Mouse (Mus musculus): ENCODE measurements around the gene Srrm1.
"Not testable (repeated sequence)": the region's sequence is repeated elsewhere in the genome, so short reads cannot be mapped to it uniquely, and the experiment has no call there.

Srrm1 gene

GRCm38 (mm10) chr4:135298680-135299079 is 54.4 kb downstream of the Srrm1 start:
- no peak for DNase-seq

DNA sequence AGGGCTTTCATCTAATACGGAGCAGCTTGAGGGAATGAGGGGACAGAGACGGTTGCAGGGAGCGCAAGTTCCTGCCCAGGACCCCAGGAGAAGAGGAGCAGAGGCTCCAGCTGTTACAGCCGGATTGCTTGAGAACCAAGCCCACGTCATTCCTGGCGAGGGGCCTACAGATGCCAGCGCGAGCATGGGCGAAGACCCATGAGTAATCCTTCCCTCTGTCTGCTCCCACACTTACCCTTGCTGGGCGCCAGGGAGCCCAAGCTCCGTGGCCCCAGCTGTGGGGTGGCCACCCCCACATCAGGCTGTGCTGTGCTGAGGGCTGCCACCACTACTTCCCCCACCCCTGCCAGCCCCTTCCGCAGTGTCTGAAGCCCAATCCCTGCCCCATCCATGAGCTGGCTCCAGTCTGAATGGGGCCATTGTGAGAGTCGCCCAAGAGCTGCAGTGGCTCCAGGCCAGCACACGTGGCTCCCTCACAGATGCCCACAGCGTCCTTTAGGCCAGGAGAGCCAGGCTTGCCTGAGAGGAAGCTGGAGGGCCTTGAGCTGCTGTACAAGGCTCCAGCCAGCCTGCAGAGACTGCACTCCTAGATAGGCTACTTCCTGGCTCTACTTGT is 55.1 kb downstream of the Srrm1 start:
- peak; percentile 95 for DNase-seq

DNA sequence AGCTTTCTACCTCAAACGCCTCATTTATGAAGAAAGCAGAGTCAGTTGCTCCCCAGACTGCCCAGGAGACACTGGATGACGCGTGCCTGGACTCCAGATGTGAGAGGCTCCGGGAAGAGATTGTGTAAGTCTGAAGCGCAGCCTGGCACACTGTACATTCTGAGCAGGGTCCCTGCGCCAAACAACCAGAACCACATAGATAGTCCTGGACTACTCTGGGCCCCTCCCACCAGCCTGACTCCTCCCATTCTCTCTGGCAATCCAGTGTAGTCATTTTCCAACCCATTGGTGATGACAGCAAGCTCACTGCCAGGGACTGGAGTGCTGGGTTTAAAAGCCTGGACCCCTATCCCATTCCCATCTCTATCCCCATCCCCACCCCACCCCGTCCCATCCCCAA is 56.0 kb downstream of the Srrm1 start:
- peak; percentile 96 for DNase-seq

- peak; percentile 89 for DNase-seq
Observed at GRCm38 (mm10) chr4:135296565-135296964, 56.6 kb downstream of the Srrm1 start.

DNA sequence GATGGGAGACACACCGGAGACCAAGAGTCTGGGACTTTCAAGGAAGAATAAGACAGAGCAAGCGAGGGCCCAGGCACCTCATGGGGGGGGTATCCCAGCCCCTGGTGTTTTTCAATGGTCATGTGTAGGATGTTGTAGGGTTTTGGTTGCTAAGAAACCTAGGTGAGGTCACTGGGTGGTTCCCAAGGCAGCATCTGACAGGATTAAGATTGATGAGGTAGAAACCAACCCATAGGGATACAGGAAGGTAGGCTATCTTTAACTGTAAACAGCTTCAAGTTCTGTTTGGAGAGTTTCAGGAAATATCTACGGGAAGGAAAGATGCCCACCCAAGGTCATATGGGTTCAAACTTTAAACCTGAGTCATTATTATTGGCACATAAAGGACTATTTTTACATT is 59.3 kb downstream of the Srrm1 start:
- peak; percentile 89 for DNase-seq

- peak; percentile 98 for DNase-seq
Observed at GRCm38 (mm10) chr4:135292477-135293089, 60.5 kb downstream of the Srrm1 start.

DNA sequence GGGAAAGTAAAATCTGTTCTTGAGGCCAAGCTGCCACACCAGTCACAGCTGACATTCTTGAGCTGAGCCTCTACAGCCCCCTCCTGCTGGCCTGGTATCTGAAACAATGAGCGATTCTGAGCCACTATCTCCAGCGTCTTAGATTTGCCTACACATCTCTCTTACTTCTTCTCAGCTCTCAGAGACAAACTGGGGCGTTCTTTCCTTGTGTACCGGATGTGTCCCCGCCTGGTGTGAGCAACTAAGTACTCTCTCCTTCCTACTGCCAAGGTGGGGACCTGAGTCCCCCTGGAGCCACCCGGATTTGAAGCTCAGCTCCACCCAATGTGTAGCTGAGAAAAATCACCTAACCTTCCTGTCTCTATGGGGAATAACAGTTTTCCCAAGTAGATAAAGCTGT is 61.3 kb downstream of the Srrm1 start:
- DNase-seq: peak; percentile 94

GRCm38 (mm10) chr4:135291199-135291598 is 61.9 kb downstream of the Srrm1 start:
- no peak for DNase-seq

GRCm38 (mm10) chr4:135287975-135288374 is 65.1 kb downstream of the Srrm1 start:
- no peak for DNase-seq

DNA sequence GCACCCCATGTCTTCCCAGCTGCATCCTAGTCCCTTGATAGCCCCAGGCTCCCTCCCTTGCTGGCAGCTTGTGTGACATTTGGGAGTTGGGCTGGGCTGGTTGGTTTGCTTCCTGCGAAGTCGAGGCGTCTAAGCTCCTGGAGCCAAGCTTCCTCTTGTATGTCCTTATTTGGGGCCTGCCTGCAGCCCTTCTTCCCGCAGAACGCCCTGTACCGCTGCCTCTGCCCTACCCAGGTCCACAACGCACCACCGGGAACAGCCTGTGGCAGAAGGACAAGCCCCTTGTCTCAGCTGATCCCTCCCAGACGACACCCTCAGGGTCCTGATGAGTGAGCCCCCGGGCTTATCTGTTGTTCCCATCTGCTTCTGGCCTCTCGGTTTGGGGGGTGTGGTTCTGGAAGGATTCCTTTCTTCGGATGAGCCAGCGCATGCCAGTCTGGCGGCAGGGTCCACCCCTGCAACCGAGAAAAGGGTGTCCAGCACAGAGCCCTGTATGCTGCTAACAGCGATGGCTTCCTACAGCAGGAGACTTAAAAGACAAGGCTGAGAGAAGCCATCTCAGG is 66.2 kb downstream of the Srrm1 start:
- peak; percentile 98 for DNase-seq

GRCm38 (mm10) chr4:135286033-135286622 is 67.0 kb downstream of the Srrm1 start:
- peak; percentile 91 for DNase-seq

GRCm38 (mm10) chr4:135285436-135285835 is 67.7 kb downstream of the Srrm1 start:
- no peak for DNase-seq

DNA sequence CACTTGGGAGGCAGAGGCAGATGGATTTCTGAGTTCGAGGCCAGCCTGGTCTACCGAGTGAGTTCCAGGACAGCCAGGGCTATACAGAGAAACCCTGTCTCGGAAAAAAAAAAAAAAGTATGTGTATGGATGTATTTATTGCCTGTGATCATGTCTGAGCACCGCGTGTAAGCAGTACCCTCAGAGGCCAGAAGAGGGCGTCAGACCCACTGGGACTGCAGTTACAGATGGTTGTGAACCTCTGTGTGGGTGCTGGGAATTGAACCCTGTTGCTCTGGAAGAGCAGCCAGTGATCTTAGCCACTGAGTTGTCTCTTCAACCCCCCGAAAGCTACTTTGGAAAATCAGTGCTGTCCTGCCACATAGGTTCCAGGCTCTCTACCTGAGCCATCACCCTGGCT is 69.2 kb downstream of the Srrm1 start:
- no peak for DNase-seq

DNA sequence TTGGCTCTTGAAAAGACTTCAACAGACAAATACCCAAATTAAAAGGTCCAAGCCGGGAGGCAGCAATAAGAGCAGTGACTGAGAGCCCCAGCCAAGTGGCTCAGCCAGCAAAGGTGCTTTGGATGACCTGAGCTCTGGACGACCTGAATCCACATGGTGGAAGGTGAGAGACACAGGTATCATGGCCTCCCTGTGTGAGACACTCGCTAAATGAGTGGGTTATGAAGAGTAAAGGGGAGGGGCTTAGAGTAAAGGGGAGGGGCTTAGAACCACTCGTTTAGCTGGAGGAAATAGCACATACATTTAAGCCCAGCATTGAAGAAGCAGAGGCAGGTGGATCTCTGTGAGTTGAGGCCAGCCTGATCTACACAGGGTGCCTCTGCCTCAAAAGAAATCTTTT is 69.7 kb downstream of the Srrm1 start:
- peak; percentile 87 for DNase-seq

GRCm38 (mm10) chr4:135282651-135283290 is 70.3 kb downstream of the Srrm1 start:
- DNase-seq: peak; percentile 98

DNA sequence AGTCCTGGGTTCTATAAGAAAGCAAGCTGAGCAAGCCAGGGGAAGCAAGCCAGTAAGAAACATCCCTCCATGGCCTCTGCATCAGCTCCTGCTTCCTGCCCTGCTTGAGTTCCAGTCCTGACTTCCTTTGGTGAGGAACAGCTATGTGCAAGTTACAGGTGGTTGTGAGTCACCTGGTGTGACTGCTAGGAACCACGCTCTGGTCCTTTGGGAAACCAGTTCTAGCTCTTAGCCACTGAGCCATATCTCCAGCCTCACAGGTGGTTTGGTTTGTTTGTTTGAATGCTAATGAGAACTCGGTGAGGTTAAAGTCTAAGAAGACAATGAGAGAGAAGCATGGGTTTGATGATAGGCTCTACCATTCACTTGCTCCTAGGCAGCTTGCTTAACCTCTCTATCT is 73.1 kb downstream of the Srrm1 start:
- not testable (repeated sequence) for DNase-seq

GRCm38 (mm10) chr4:135276681-135277379 is 76.3 kb downstream of the Srrm1 start:
- no peak for DNase-seq

GRCm38 (mm10) chr4:135274761-135275160 is 78.4 kb downstream of the Srrm1 start:
- DNase-seq: no peak

DNA sequence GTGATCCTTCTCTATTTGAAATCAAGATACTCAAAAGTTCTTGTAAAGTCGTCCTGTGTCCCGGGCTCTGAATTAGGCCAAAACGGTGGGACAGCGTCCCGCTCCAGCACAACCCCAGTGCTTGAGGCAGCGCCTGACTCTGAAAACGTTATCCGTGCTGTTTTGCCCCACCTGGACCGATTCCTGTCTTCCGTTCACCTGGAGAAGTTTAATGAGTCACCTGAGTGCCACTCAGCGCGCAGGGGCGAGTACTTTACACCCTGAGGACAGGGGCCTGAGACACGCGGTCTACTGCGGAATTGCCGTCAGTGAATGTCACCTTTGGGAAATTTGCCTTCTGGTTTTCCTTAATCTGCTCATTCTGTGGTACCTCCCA is 79.8 kb downstream of the Srrm1 start:
- no peak for DNase-seq

DNA sequence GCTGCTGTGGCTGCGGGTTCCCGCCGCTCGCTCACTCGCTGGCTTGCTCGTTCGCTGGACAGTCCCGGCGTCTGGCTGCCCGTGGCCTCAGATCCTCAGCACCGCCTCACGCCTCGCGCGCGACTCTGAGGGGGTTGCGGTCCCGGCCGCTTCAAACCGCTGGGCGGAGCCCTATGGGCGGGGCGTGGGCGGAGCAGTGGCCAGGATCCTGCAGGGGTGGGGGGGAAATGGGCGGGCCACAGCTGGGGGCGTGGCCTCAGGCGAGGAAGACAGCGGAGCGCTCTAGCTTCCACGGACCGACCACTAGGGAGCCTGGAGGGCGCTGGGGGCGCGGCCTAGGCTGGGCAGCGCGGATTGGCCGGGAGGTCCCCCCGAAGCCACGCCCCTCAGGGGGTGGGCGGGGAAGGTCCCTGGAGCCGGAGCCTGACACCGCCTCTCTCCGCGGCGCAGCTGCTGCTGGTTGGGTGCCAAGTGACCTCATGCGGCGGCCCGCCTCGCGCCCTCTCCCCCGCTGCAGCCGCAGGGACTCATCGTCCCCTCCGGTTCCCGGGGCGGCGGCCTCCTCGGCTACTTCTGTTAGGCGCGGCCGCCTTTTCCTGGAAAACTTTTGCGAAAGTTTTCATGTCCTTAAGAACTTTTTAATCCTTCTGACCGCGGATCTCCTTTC is 80.3 kb downstream of the Srrm1 start, which contains the start of gene Clic4:
TSS of gene Clic4 (minus strand) at position 175 of the 667 bp plus-strand sequence.
- peak; percentile 100 for DNase-seq

DNA sequence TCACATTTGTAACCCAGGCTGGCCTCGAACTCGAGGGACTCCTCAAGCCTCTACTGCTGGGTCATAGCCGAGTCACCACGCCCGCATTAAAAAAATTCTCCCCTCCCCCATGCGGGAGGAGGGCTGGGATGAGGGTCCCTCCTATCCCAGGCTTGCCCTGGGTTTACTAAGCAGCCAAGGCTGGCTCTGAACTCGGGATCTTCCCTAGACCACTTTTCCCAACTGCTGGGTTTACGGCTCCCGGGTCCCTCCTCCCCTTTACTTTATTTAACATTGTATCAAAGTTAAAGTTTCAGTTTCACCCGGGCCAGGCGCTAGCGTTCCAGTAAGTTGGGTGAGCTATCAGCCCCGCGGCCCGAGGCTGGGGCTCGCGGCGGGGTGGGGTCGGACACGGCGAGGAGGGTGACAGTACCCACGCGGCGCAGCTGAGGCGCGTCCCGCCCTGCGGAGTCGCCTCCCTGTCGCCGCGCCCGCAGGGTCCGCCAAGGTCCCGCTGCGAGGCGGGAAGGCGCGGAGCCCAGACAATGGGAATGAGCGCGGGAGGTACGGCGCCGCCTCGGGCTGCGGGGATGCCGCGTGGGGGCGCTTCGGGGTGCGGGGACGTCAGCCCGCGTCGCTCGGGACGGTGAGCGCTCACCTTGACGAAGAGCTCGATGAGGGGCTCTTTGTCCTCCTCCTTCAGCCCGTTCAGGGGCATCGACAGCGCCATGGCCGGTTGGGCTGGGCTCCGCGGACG is 81.1 kb downstream of the Srrm1 start:
- DNase-seq: peak; percentile 98

- DNase-seq: no peak
Observed at GRCm38 (mm10) chr4:135271419-135271828, 81.7 kb downstream of the Srrm1 start.

Measured in heart, adult 11 months (tissue).